Mouse (Mus musculus): ENCODE data around the gene Adamts7.

GRCm38 (mm10) chr9:90208655-90209054 lies 45.8 kb downstream of the Adamts7 start:
- TF ChIP-seq CTCF (IDR thresholded peaks at IDR 0.05; ENCODE audit: low read depth) (no peak), EP300 (optimal IDR thresholded peaks at IDR 0.05) (no peak)
